Mouse (Mus musculus): ENCODE measurements around the gene Zfp345. TPM values are rescaled to one million over a fixed set of nuclear protein-coding genes. Genes with fewer than 3 reads are reported as not detected.
"Not testable (repeated sequence)": the region's sequence is repeated elsewhere in the genome, so short reads cannot be mapped to it uniquely, and the experiment has no call there.

Gene Zfp345
- total RNA-seq (2021) (1 to 10 TPM in 1 of 2 experiments, under 1 TPM in 1; 0.89 to 1.7 TPM), polyA plus RNA-seq (2012; rRNA removed) (not detected in 2 replicates)
- long read RNA-seq, partial matches to known transcripts = 0 of 2 reads
- long read RNA-seq, other reads (novel, unspliced or antisense) = 1 of 2 reads

DNA sequence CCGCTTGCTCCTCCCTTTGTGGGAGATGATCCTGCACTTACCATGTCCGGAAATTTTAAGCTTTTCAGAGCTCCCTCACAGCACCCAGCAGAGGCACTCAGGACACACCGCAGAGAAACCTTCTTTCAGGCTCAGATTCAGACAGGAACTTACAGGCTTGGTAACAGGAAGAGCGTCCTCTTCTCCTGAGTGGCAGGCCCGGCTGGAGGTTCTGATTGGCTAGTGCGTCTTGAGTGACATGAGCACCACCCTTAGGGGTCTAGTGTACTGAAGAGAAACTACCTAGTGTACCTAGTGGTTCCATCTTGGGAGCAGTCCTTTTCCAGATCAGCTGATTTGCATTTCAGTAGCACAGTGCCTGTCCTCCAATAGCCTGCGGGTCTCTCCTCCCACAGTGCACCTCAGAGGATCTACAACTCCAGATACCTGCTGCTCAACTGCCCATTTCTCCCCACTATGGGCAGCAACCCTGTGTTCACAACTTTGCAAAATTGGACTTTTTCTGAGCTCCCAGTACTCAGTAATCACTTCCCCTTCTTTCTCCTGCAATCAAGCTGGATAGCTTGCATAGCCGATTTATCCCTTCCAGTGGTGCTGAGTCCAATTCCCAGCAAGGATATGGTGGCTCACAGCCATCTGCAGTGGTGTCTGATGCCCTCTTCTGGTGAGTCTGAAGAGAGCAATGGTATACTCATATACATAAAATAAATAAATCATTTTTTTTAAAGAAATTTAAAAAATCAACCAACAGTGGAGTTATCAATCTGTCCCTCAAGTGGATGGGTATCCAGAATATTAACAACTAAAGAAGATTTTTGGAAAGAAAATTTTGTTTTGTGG lies at the start of gene Zfp345:
Gene Zfp345 (minus strand): TSS at position 153 of the 840 bp plus-strand sequence.
- peak; percentile 47 for DNase-seq

DNA sequence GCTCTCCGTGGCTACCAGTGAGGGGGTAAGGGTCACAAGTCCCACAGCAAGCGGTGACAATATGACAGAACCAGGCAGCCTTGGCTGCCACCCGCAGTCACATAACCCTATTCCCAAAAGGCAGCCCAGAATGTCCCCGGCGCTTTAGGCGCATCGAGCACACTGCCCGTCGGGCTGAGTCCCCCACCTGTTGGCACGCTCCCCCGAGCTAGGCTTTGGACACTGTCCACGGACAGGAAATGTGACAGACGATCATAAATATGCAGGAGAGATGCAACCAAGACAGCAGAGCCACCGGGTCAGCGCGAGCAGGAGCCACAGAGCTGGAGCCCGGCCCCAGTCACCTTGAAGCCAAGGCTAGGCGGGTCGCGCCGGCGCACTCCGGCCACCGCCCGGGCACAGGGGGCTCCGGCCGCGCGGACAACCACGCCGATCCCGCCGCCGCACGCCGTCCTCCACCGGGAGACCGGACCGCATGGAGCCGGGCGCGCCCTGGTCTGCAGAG lies 40.9 kb upstream of the Zfp345 start:
- peak; percentile 26 for DNase-seq

GRCm38 (mm10) chr2:150512837-150513236 lies 27.9 kb upstream of the Zfp345 start:
- no peak for DNase-seq

DNA sequence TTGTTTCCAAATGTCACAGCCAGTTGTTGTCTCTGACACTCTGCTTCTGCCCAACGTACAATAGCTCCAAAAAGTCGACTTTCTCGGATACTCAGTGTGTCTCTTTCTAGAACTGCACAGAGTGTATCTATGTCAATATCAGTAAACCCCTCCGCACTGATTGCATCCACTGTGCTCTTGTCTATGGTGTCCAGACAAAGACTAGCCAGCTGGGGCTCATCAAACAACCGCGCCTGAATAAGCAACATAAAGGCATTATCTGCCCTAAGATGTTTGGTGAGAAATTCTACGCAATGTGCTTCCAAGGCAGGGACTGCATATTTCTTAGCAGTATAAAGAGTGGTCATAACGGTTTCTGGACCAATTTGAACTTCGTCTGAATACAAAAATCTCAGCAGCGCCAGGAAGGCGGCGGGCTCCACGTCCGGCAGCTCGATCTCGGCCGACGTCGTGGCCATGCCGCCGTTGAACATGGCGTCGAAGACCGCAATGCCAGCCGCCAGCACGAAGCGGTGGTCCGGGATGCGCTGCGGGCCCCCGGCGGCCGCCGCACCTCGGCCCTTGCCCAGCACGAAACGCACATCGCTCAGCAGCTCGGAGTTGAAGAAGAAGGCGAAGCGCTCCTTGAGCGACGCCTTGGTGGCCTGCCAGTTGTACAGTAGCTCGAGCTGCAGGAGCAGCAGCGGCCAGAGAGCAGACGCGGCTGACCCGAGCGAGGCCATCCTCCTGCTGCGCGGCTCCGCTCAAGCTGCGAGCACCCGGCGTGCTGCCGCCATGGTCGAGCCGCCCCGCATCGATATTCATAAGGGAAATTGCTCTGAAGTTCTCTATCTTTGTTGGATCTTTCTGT lies 15.5 kb upstream of the Zfp345 start:
- not testable (repeated sequence) for DNase-seq

GRCm38 (mm10) chr2:150493031-150493430 lies 8.1 kb upstream of the Zfp345 start:
- DNase-seq = no peak

DNA sequence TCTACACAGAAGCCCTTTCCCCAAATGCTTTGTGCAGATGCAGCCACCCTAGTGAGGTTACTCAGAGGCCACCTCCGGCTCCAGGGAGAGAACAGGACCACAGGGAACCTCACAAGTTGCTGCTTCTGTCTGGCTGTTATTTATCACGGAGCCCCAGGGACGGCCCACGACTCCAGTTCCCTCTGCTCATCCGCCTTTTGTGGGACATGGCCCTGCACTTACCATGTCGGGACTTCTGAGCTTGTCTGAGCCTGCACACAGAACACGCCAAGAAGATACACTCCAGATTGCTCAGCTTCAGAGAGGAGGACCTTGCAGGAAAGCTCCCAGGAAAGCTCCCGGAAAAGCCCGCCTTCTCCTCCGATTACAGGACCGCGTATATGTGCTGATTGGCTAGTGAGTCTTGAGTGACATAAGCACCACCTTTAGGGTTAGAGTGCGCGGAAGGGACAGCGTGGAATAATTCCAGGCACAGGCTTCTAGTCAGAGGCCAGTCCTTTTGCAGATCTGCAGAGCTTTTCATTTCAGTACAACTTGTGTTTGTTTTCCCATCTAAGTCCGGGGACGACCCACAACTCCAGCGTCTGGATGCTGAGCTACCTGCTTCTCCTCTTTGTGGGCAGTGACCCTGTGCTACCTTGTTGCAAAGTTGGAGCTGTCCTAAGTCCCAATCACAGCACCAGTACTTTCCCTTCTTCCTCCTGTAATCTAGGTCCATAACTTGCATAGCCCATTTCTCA lies 33.5 kb downstream of the Zfp345 start, which contains the start of gene Zfp442:
Gene Zfp442 (minus strand): TSS at position 307 of the 740 bp plus-strand sequence.
- peak; percentile 85 for DNase-seq

- peak; percentile 48 for DNase-seq
Observed at GRCm38 (mm10) chr2:150439084-150439483, 45.8 kb downstream of the Zfp345 start.

Other genes starting within 250 kb of the Zfp345 start
- gene Gm21994, start 229.5 kb downstream of the Zfp345 start, total RNA-seq (2021) = 1 to 10 TPM; 4.6 to 6.7 TPM
- not detected in 2 replicates for gene Gm21994, start 229.5 kb downstream of the Zfp345 start, polyA plus RNA-seq (2012; rRNA removed)
- under 1 TPM; 0.23 to 0.35 TPM for gene Gm14124, start 227.6 kb downstream of the Zfp345 start, total RNA-seq (2021)
- gene Gm14124, start 227.6 kb downstream of the Zfp345 start, polyA plus RNA-seq (2012; rRNA removed) = not detected in 2 replicates
- gene Gm10130, start 161.4 kb downstream of the Zfp345 start, total RNA-seq (2021) = 1 to 10 TPM; 3.0 to 4.7 TPM
- not detected in 2 replicates for gene Gm10130, start 161.4 kb downstream of the Zfp345 start, polyA plus RNA-seq (2012; rRNA removed)
- 1 to 10 TPM; 4.4 to 5.1 TPM for gene 3300002I08Rik, start 122.3 kb downstream of the Zfp345 start, total RNA-seq (2021)
- 1.7 and 2.1 TPM in 2 replicates for gene 3300002I08Rik, start 122.3 kb downstream of the Zfp345 start, polyA plus RNA-seq (2012; rRNA removed)
- 1 to 10 TPM; 4.7 to 5.8 TPM for gene Zfp442, start 33.6 kb downstream of the Zfp345 start, total RNA-seq (2021)
- gene Zfp442, start 33.6 kb downstream of the Zfp345 start, polyA plus RNA-seq (2012; rRNA removed) = 0.04 and 0.19 TPM in 2 replicates
- gene Cst7, start 85.3 kb upstream of the Zfp345 start, total RNA-seq (2021) = not detected
- gene Cst7, start 85.3 kb upstream of the Zfp345 start, polyA plus RNA-seq (2012; rRNA removed) = 0.18 and 0.20 TPM in 2 replicates
- 100 to 1,000 TPM; 113 to 195 TPM for gene Apmap, start 123.5 kb upstream of the Zfp345 start, total RNA-seq (2021)
- gene Apmap, start 123.5 kb upstream of the Zfp345 start, polyA plus RNA-seq (2012; rRNA removed) = 45.3 and 46.1 TPM in 2 replicates
- 10 to 100 TPM; 23.5 to 38.3 TPM for gene Acss1, start 183.4 kb upstream of the Zfp345 start, total RNA-seq (2021)
- gene Acss1, start 183.4 kb upstream of the Zfp345 start, polyA plus RNA-seq (2012; rRNA removed) = 30.3 and 49.8 TPM in 2 replicates
- gene Vsx1, start 204.3 kb upstream of the Zfp345 start, total RNA-seq (2021) = not detected
- not detected in 2 replicates for gene Vsx1, start 204.3 kb upstream of the Zfp345 start, polyA plus RNA-seq (2012; rRNA removed)

Measured in adrenal gland, adult 2 months (tissue).